Mouse (Mus musculus) adrenal gland, postnatal 25 days (tissue): Measurements from ENCODE around the gene Epha2. TPM values are rescaled to one million over a fixed set of nuclear protein-coding genes. Genes with fewer than 3 reads are reported as not detected.

Experiments used
- DNase-seq: peaks from one replicate; pipeline ENCODE4 v3.0.0; 2021; ENCODE audit warnings: mixed read lengths
- total RNA-seq: library from RNA; stranded (reverse); gene quantifications from 2 replicates; pipeline ENCODE4 v1.2.3, GENCODE M21; 2021

The Epha2 gene
- total RNA-seq, 1 experiment from 2014 or later, result 19.3 TPM

- DNase-seq, result no peak
Observed at GRCm38 (mm10) chr4:141334695-141335094, 33.7 kb downstream of the Epha2 start.

GRCm38 (mm10) chr4:141335263-141335796 lies 34.3 kb downstream of the Epha2 start:
- DNase-seq, result no peak

GRCm38 (mm10) chr4:141336196-141336595 lies 35.2 kb downstream of the Epha2 start:
- no peak for DNase-seq

GRCm38 (mm10) chr4:141337986-141338385 lies 36.9 kb downstream of the Epha2 start:
- no peak for DNase-seq

GRCm38 (mm10) chr4:141338853-141339252 lies 37.8 kb downstream of the Epha2 start:
- no peak for DNase-seq

GRCm38 (mm10) chr4:141341477-141341876 lies 40.4 kb downstream of the Epha2 start:
- no peak for DNase-seq

- no peak for DNase-seq
Observed at GRCm38 (mm10) chr4:141343515-141343914, 42.5 kb downstream of the Epha2 start.

- no peak for DNase-seq
Observed at GRCm38 (mm10) chr4:141345219-141345618, 44.2 kb downstream of the Epha2 start.

GRCm38 (mm10) chr4:141347365-141347797 lies 46.3 kb downstream of the Epha2 start:
- no peak for DNase-seq

GRCm38 (mm10) chr4:141348616-141349015 lies 47.6 kb downstream of the Epha2 start:
- DNase-seq, result no peak

- no peak for DNase-seq
Observed at GRCm38 (mm10) chr4:141350015-141350414, 49.0 kb downstream of the Epha2 start.

GRCm38 (mm10) chr4:141351972-141352371 lies 50.9 kb downstream of the Epha2 start:
- DNase-seq, result no peak

- no peak for DNase-seq
Observed at GRCm38 (mm10) chr4:141352986-141353385, 51.9 kb downstream of the Epha2 start.

- peak; percentile 37 for DNase-seq
Observed at GRCm38 (mm10) chr4:141353868-141354267, 52.8 kb downstream of the Epha2 start.

GRCm38 (mm10) chr4:141357811-141358210 lies 56.8 kb downstream of the Epha2 start:
- DNase-seq, result no peak

GRCm38 (mm10) chr4:141359222-141359621 lies 58.2 kb downstream of the Epha2 start:
- no peak for DNase-seq

GRCm38 (mm10) chr4:141360846-141361245 lies 59.8 kb downstream of the Epha2 start:
- DNase-seq, result peak; percentile 43

- DNase-seq, result peak; percentile 80
Observed at GRCm38 (mm10) chr4:141362937-141363548, 62.0 kb downstream of the Epha2 start.

- peak; percentile 46 for DNase-seq
Observed at GRCm38 (mm10) chr4:141365126-141365525, 64.1 kb downstream of the Epha2 start.

GRCm38 (mm10) chr4:141365876-141366275 lies 64.8 kb downstream of the Epha2 start:
- DNase-seq, result peak; percentile 41

GRCm38 (mm10) chr4:141367997-141368791 lies 67.2 kb downstream of the Epha2 start, which contains the start of gene Fam131c:
Gene Fam131c, plus strand, starts transcription at chr4:141368220.
- peak; percentile 69 for DNase-seq

- DNase-seq, result no peak
Observed at GRCm38 (mm10) chr4:141372426-141372825, 71.4 kb downstream of the Epha2 start.
